Mouse (Mus musculus) stomach, embryonic 15.5 days (tissue): ENCODE data around the gene Rhox2h. TPM values are rescaled to one million over a fixed set of nuclear protein-coding genes. Genes with fewer than 3 reads are reported as not detected.
"Not testable (repeated sequence)": the region's sequence is repeated elsewhere in the genome, so short reads cannot be mapped to it uniquely, and the experiment has no call there.

Experiments used
- ATAC-seq: fragments of 200-750 bp; cut with Nextera tagmentation; 2 replicates; pipeline ENCODE4 v1.8.0; 2017; ENCODE audit warnings: low read depth, moderate number of reproducible peaks, moderate TSS enrichment; ENCODE audit not compliant: insufficient read depth, low FRiP score
- H3K27ac ChIP-seq: fragments of 300-500 bp; sonication (generic); 2 replicates; pipeline ENCODE4 v1.5.1; 2015; ENCODE audit warnings: mild to moderate bottlenecking, inconsistent platforms
- H3K27me3 ChIP-seq: fragments of 300-500 bp; sonication (generic); replicated peaks from 2 replicates; pipeline ENCODE4 v1.6.1; 2015; ENCODE audit warnings: inconsistent platforms
- H3K36me3 ChIP-seq: fragments of 300-500 bp; sonication (generic); 2 replicates; pipeline ENCODE4 v1.6.1; 2015; ENCODE audit warnings: inconsistent platforms
- H3K4me1 ChIP-seq: fragments of 300-500 bp; sonication (generic); 2 replicates; pipeline ENCODE4 v1.6.1; 2015; ENCODE audit warnings: inconsistent platforms
- H3K4me2 ChIP-seq: fragments of 300-500 bp; sonication (generic); 2 replicates; pipeline ENCODE4 v1.6.1; 2015; ENCODE audit warnings: mild to moderate bottlenecking, inconsistent platforms
- H3K4me3 ChIP-seq: fragments of 300-500 bp; sonication (generic); replicated peaks from 2 replicates; pipeline ENCODE4 v1.5.1; 2015; ENCODE audit warnings: inconsistent platforms
- H3K9ac ChIP-seq: fragments of 300-500 bp; sonication (generic); 2 replicates; pipeline ENCODE4 v1.6.1; 2015; ENCODE audit warnings: inconsistent platforms
- H3K9me3 ChIP-seq: fragments of 300-500 bp; sonication (generic); 2 replicates; pipeline ENCODE4 v1.6.1; 2016; ENCODE audit warnings: inconsistent platforms
- WGBS: fragments of 180-500 bp; shearing (Covaris S2); methylation state at CpG from one replicate; pipeline ENCODE4 v1.1.7; 2015; 5-methylcytosine and 5-hydroxymethylcytosine counted together
- polyA plus RNA-seq: library from polyadenylated mRNA; unstranded; fragments of >200 nt; fragmentation: Nextera tagmentation; extraction: Ambion mirVana; gene quantifications from 2 replicates; pipeline ENCODE4 v1.2.1, GENCODE M21; 2015

The Rhox2h gene
- not detected in 2 replicates for polyA plus RNA-seq

DNA sequence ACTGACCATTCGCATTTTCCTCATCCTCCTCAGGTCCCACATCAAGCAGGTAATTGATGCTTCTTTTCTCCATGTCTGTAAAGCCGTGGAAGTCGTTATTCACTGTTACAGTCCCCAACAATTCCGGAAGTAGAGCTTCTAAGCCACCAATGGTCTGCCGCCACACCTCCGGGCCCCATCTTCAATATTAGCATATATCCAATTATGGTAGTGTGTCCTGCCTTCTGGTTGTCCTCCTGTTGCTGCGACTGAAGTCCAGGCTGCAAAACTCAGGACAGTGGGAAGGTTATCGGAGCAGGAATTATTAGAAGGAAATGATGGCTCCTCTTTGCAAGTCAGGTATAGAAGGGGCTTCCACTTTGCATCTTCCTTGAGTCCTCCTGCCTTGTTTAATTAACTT is at the start of gene Rhox2h:
Gene Rhox2h, minus strand, starts transcription at position 101 of the 400 bp plus-strand sequence.
- H3K27ac ChIP-seq, H3K4me2 ChIP-seq, H3K27me3 ChIP-seq, H3K9me3 ChIP-seq, H3K4me3 ChIP-seq, ATAC-seq, H3K4me1 ChIP-seq, H3K9ac ChIP-seq, H3K36me3 ChIP-seq: not testable (repeated sequence)
- WGBS = 84% methylated on average over 8 of the region's 8 CpGs

DNA sequence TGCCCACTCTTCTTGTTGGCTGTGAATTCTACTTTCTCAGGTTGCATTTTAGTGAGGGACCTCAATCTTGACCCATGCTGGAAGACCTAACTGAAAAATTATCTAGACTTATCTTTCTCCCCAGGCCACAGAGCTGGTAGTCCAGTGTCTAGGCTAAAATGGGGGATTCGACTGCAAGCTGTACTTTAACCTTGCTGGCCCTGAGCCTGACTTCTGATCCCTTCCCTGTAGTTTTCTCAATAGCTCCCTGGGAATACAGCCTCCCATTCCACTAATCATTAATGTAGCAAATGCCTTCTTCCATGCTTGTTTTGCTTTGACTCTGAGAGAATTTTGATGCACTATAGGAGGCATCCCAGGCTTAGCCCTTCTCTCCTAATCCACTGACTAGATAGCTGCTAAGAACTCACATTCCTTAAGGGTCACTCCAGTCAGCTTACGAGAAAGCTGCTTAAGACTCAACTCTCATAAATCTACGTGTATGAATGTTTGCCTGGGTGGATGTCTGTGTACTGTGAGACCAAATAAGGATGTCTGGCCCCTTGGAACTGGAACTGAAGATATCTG is 28.8 kb upstream of the Rhox2h start:
- no peaks in the 10 kb centered on the region for H3K36me3 ChIP-seq
- ATAC-seq = no peak
- 49% methylated on average over 3 of the region's 3 CpGs for WGBS
- no peaks in the 10 kb centered on the region for H3K4me1 ChIP-seq
- H3K4me3 ChIP-seq = no peak overlapping the region
- no peak overlapping the region for H3K27ac ChIP-seq
- no peak overlapping the region for H3K4me2 ChIP-seq
- no peaks in the 10 kb centered on the region for H3K27me3 ChIP-seq
- no peaks in the 10 kb centered on the region for H3K9me3 ChIP-seq
- H3K9ac ChIP-seq = no peak overlapping the region

DNA sequence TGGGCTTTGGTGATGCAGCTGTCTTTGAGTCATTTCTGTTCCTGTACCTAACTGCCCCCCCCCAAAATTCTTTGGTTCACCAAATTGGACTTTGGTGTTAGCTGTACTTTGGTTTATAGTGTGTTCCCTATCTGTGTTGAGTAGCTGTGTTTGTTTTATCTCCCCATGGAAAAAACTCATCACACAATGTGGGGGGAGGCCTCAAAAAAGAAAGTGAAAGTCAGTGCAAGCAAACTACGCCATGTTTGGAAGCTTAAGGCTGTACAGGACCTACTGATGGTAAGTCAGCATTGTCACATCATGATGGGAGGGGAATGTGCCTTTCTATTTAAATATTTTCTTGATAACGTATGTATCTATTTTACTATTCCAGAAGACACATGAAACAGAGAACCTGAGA is 19.2 kb upstream of the Rhox2h start:
- no peak for ATAC-seq

DNA sequence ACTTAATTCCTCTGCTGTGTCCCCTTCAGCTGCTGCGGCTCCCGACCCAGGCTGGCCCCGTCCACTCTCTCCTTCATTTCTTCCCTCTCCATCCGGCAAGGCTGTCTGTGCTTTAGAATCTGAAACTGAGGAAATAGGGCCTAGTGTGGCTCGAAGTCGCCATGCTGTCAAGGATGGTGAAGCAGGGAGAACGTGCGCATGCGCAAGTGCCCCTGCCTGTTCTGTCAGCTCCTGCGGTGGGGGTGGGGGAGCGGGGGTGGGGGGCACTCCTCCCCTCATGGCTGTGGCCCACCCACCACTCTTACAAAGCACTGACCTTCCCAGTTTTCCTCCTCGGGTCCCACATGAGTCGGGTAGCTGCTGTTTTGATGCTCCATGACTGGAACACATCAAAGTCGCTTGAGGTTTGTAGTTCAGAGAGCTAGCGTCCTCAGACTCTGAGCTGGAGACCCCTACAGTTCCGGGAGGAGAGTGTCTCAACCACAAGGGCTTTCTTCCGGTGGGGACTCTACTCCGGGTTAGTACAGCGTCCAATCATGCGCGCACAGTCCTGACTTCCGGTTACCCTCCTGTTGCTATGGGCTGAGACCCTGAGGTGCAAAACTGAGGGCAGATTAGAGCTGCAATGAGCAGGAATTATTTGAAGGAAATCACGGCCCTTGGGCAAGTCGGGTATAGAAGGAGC is 10.1 kb upstream of the Rhox2h start:
- ATAC-seq = no peak
- no peak overlapping the region for H3K9ac ChIP-seq
- H3K27me3 ChIP-seq = no peaks in the 10 kb centered on the region
- H3K36me3 ChIP-seq = no peaks in the 10 kb centered on the region
- H3K9me3 ChIP-seq = no peaks in the 10 kb centered on the region
- no peaks in the 10 kb centered on the region for H3K4me1 ChIP-seq
- WGBS = 80% methylated on average over 24 of the region's 24 CpGs
- no peak overlapping the region for H3K4me3 ChIP-seq
- H3K27ac ChIP-seq = no peak overlapping the region
- no peak overlapping the region for H3K4me2 ChIP-seq

More for the DNA sequence above, 19.2 kb upstream of the Rhox2h start:
- Histone ChIP-seq H3K36me3 (no peaks in the 10 kb centered on the region), H3K27me3 (no peaks in the 10 kb centered on the region), H3K27ac (no peak overlapping the region), H3K9ac (no peak overlapping the region), H3K9me3 (no peaks in the 10 kb centered on the region), H3K4me3 (no peak overlapping the region), H3K4me1 (no peaks in the 10 kb centered on the region), H3K4me2 (no peak overlapping the region)
- whole genome bisulfite sequencing = 76% methylated on average over 2 of the region's 2 CpGs

DNA sequence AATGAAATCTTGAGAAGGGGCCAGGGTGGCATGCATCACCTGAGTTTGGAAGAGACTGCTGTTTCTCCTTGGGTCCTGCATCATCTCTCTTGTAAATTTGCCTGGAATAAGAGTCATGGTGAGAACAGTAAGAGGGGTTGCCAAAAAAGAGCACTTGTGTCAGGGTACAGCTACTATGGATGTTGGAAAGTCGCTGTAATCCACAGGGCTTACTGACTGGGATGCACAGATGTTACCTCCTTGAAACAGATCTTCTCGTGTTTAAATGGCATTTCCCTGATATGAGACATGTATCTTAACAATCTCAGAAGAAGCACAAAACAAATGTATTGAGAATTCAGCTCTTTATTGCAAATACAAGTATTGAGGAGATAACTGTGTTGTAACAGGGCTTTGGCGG is 4.4 kb downstream of the Rhox2h start, which contains the start of gene Rhox3h:
Gene Rhox3h, minus strand, starts transcription at position 101 of the 400 bp plus-strand sequence.
- H3K9ac ChIP-seq, H3K4me3 ChIP-seq, H3K27ac ChIP-seq, H3K4me1 ChIP-seq, H3K36me3 ChIP-seq, H3K4me2 ChIP-seq, H3K27me3 ChIP-seq, H3K9me3 ChIP-seq, ATAC-seq: not testable (repeated sequence)
- 89% methylated on average over 1 of the region's 3 CpGs for WGBS

DNA sequence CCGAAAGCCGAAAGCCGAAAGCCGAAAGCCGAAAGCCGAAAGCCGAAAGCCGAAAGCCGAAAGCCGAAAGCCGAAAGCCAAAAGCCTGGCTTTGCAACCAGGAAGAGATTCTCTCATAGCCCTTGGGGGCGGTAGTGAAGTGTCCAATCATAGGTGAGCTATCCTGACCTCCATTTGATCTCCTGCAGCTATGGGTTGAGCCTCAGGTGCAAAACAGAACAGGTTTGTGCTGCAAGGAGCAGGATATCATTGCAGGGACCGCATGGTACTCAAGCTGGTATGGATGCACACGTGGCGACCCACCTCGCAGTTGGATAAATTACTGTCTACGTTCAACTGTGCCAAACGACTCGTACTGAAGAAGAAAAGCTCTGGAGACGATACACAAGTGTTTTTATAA is 21.9 kb downstream of the Rhox2h start, which contains the start of gene Rhox4g:
Gene Rhox4g, minus strand, starts transcription at position 101 of the 400 bp plus-strand sequence.
- H3K36me3 ChIP-seq, H3K9me3 ChIP-seq, ATAC-seq: not testable (repeated sequence)

DNA sequence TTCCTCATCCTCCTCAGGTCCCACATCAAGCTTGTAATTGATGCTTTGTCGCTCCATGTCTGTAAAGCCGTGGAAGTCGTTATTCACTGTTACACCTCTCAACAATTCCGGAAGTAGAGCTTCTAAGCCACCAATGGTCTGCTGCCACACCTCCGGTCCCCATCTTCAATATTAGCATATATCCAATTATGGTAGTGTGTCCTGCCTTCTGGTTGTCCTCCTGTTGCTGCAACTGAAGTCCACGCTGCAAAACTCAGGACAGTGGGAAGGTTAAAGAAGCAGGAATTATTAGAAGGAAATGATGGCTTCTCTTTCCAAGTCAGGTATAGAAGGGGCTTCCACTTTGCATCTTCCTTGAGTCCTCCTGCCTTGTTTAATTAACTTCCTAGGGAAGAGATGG is 29.7 kb downstream of the Rhox2h start, which contains the start of gene Rhox2g:
Gene Rhox2g, minus strand, starts transcription at position 101 of the 400 bp plus-strand sequence.
- H3K9me3 ChIP-seq, H3K27ac ChIP-seq, H3K27me3 ChIP-seq, H3K4me3 ChIP-seq, H3K4me1 ChIP-seq, H3K9ac ChIP-seq, H3K36me3 ChIP-seq, ATAC-seq, H3K4me2 ChIP-seq: not testable (repeated sequence)
- WGBS = 90% methylated on average over 6 of the region's 6 CpGs

More for the DNA sequence above, 21.9 kb downstream of the Rhox2h start, which contains the start of gene Rhox4g:
- not testable (repeated sequence) for H3K4me2 ChIP-seq, H3K27ac ChIP-seq, H3K4me1 ChIP-seq, H3K27me3 ChIP-seq, H3K4me3 ChIP-seq, H3K9ac ChIP-seq
- 91% methylated on average over 15 of the region's 20 CpGs for WGBS

DNA sequence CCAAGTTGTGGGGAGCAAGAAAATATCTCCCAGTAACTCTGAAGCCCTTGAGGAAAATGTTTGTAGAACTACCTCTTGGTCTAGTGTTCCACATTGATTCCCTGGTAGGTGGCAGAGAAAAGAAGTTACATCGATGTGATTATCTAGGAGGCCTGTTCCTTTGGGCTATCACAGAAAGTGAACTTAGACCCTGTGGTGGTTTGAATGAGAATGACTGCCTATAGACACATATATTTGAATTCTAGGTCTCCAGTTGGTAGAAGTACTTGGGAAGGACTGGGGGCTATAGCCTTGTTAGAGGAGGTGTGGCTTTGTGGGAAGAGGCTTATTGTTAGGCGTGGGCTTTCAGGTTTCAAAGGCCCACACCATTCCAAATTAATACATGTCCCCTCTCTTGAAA is 44.6 kb downstream of the Rhox2h start, which contains the start of gene Rhox3g:
Gene Rhox3g, minus strand, starts transcription at position 101 of the 400 bp plus-strand sequence.
- H3K36me3 ChIP-seq, ATAC-seq: not testable (repeated sequence)

More for the DNA sequence above, 44.6 kb downstream of the Rhox2h start, which contains the start of gene Rhox3g:
- H3K9me3 ChIP-seq, H3K4me1 ChIP-seq, H3K27ac ChIP-seq, H3K27me3 ChIP-seq, H3K4me2 ChIP-seq, H3K9ac ChIP-seq, H3K4me3 ChIP-seq: not testable (repeated sequence)
- 91% methylated on average over 2 of the region's 2 CpGs for WGBS

Other genes with a start within 250 kb of the Rhox2h start
- gene Rhox4b, start 240.8 kb downstream of the Rhox2h start, polyA plus RNA-seq = not detected in 2 replicates
- not detected in 2 replicates for gene Rhox2c, start 219.6 kb downstream of the Rhox2h start, polyA plus RNA-seq
- not detected in 2 replicates for gene Rhox3c, start 214.7 kb downstream of the Rhox2h start, polyA plus RNA-seq
- gene Rhox4c, start 192.9 kb downstream of the Rhox2h start, polyA plus RNA-seq = not detected in 2 replicates
- gene Rhox2d, start 179.8 kb downstream of the Rhox2h start, polyA plus RNA-seq = not detected in 2 replicates
- gene Rhox4d, start 158.9 kb downstream of the Rhox2h start, polyA plus RNA-seq = not detected in 2 replicates
- gene Rhox2e, start 142.8 kb downstream of the Rhox2h start, polyA plus RNA-seq = not detected in 2 replicates
- gene Rhox3e, start 131.3 kb downstream of the Rhox2h start, polyA plus RNA-seq = not detected in 2 replicates
- not detected in 2 replicates for gene Rhox4e, start 115.9 kb downstream of the Rhox2h start, polyA plus RNA-seq
- not detected in 2 replicates for gene Rhox2f, start 101.9 kb downstream of the Rhox2h start, polyA plus RNA-seq
- gene Rhox3f, start 92.3 kb downstream of the Rhox2h start, polyA plus RNA-seq = not detected in 2 replicates
- not detected in 2 replicates for gene Rhox4f, start 65.6 kb downstream of the Rhox2h start, polyA plus RNA-seq
- gene Rhox3g, start 44.7 kb downstream of the Rhox2h start, polyA plus RNA-seq = not detected in 2 replicates
- gene Rhox2g, start 29.8 kb downstream of the Rhox2h start, polyA plus RNA-seq = not detected in 2 replicates
- gene Rhox4g, start 21.9 kb downstream of the Rhox2h start, polyA plus RNA-seq = not detected in 2 replicates
- gene Rhox3h, start 4.5 kb downstream of the Rhox2h start, polyA plus RNA-seq = not detected in 2 replicates
- 1.9 and 2.8 TPM in 2 replicates for gene Rhox5, start 131.6 kb upstream of the Rhox2h start, polyA plus RNA-seq
- gene Rhox6, start 153.6 kb upstream of the Rhox2h start, polyA plus RNA-seq = not detected in 2 replicates
- gene Rhox7a, start 158.4 kb upstream of the Rhox2h start, polyA plus RNA-seq = not detected in 2 replicates
- gene Rhox8, start 205.7 kb upstream of the Rhox2h start, polyA plus RNA-seq = not detected in 2 replicates
- gene Rhox7b, start 224.0 kb upstream of the Rhox2h start, polyA plus RNA-seq = not detected in 2 replicates
- not detected in 2 replicates for gene Rhox9, start 228.5 kb upstream of the Rhox2h start, polyA plus RNA-seq